Mouse (Mus musculus): Measurements from ENCODE around the gene Nme7. TPM values are rescaled to one million over a fixed set of nuclear protein-coding genes. Genes with fewer than 3 reads are reported as not detected.

Gene Nme7
- total RNA-seq, 2 experiments from 2014 or later, result 21.3 to 43.8 TPM

Other genes starting within 250 kb of the Nme7 start
- gene Sell, start 242.1 kb upstream of the Nme7 start, total RNA-seq (2015), result 371 and 392 TPM in 2 replicates
- gene Sell, start 242.1 kb upstream of the Nme7 start, total RNA-seq (2017), result 234 and 258 TPM in 2 replicates
- gene Selp, start 188.9 kb upstream of the Nme7 start, total RNA-seq (2015), result 3.3 and 7.6 TPM in 2 replicates
- 0.68 and 2.0 TPM in 2 replicates for gene Selp, start 188.9 kb upstream of the Nme7 start, total RNA-seq (2017)
- gene F5, start 152.3 kb upstream of the Nme7 start, total RNA-seq (2015), result 8.6 and 9.2 TPM in 2 replicates
- gene F5, start 152.3 kb upstream of the Nme7 start, total RNA-seq (2017), result 4.2 and 6.1 TPM in 2 replicates
- gene Slc19a2, start 55.1 kb upstream of the Nme7 start, total RNA-seq (2015), result 10.3 and 10.6 TPM in 2 replicates
- 4.4 and 5.1 TPM in 2 replicates for gene Slc19a2, start 55.1 kb upstream of the Nme7 start, total RNA-seq (2017)
- 11.8 and 13.5 TPM in 2 replicates for gene Ccdc181, start 28.5 kb upstream of the Nme7 start, total RNA-seq (2015)
- gene Ccdc181, start 28.5 kb upstream of the Nme7 start, total RNA-seq (2017), result 29.0 and 31.0 TPM in 2 replicates
- 26.7 and 27.8 TPM in 2 replicates for gene Blzf1, start 3.4 kb downstream of the Nme7 start, total RNA-seq (2015)
- 54.7 and 62.6 TPM in 2 replicates for gene Blzf1, start 3.4 kb downstream of the Nme7 start, total RNA-seq (2017)
- gene Atp1b1, start 154.2 kb downstream of the Nme7 start, total RNA-seq (2015), result 10.5 and 11.8 TPM in 2 replicates
- 7.9 and 15.2 TPM in 2 replicates for gene Atp1b1, start 154.2 kb downstream of the Nme7 start, total RNA-seq (2017)